Mouse (Mus musculus): ENCODE data around the gene Gtf3c2.

DNA sequence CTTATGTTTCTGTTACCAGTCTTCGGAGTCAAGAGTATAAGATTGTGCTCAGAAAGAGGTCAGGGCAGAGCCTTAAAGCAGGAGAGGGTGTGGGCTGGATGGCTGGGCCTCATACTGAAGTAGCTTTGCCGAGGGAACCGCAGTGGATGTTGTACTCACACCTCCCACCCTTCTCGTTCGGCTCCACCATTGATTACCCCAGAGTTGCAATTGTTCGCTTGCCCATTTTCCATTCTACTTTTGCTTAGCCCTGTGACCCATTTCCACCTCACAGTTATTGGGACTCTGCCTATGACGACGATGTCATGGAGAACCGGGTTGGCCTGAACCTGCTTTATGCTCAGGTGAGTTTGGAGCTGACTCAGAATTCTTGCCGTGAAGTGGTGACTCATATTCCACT is 16.3 kb upstream of the Gtf3c2 start:
- TF ChIP-seq CTCF (IDR thresholded peaks at IDR 0.05; ENCODE audit: borderline replicate concordance, control insufficient read depth, extremely low read depth, insufficient read depth, low read length, poor library complexity) (no peak), POLR2A (IDR thresholded peaks at IDR 0.05; ENCODE audit: control insufficient read depth, extremely low read depth, insufficient read depth, low read length, poor library complexity) (no peak)

All from thymus, adult 2 months (tissue).